ENCODE assay signal across 20 mouse cellular contexts in the genomic region with DNA sequence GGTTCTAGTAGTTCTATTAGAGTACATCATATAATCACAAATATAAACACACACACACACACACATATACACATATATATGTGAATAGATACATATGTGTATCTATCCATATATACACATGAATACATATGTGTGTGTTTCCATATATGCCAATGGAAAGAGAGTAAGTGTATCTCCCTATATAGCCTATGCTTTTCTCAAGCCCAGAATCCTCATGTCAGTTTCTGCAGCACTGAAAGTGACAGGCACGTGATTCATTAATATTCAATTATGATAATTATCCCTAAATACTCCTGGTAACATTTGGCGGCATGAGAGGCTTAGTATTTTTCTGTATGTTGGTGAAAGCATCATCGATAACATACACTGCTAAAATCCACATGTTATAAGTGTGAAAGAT. TPM values are rescaled to one million over a fixed set of nuclear protein-coding genes. Genes with fewer than 3 reads are reported as not detected.
"Had no signal": no experiment of that assay in that cellular context is flagged by ENCODE, and none has a peak within 500 bp of the region (broad histone marks: within the 10 kb centered on the region; RNA-seq: fewer than 3 reads in every experiment).

No protein-coding gene starts in this region.

- H3K27ac ChIP-seq: lung, embryonic 15.5 days; macrophage; midbrain, embryonic 13.5 days; neural tube, embryonic 12.5 days; stomach, embryonic 15.5 days; stomach, postnatal 0 days had no signal

- DNase-seq: liver, postnatal 0 days; lung, adult 2 months; lung, postnatal 14 days; lung, postnatal 36 days; right cerebral cortex, postnatal 14 days; thymus, adult 2 months; thymus, postnatal 25 days; thymus, postnatal 4 days had no signal

- H3K4me1 ChIP-seq: lung, embryonic 15.5 days; megakaryocyte, embryonic 14.5 days; neural tube, embryonic 12.5 days; stomach, embryonic 15.5 days had no signal

- H3K4me3 ChIP-seq: lung, embryonic 15.5 days; megakaryocyte, embryonic 14.5 days; midbrain, embryonic 13.5 days; neural tube, embryonic 12.5 days; stomach, embryonic 15.5 days had no signal

- H3K36me3 ChIP-seq: lung, embryonic 15.5 days; midbrain, embryonic 13.5 days; neural tube, embryonic 12.5 days; stomach, embryonic 15.5 days had no signal

- H3K27me3 ChIP-seq: lung, embryonic 15.5 days; megakaryocyte, embryonic 14.5 days; midbrain, embryonic 13.5 days; neural tube, embryonic 12.5 days; stomach, embryonic 15.5 days had no signal

- H3K9me3 ChIP-seq: lung, embryonic 15.5 days; megakaryocyte, embryonic 14.5 days; midbrain, embryonic 13.5 days; neural tube, embryonic 12.5 days; stomach, embryonic 15.5 days had no signal

- H3K9ac ChIP-seq: liver, postnatal 0 days; lung, embryonic 15.5 days; midbrain, embryonic 13.5 days; neural tube, embryonic 12.5 days; stomach, embryonic 15.5 days had no signal

- ATAC-seq: liver, postnatal 0 days; lung, postnatal 0 days; midbrain, embryonic 13.5 days had no signal

- H3K4me2 ChIP-seq: lung, embryonic 15.5 days; midbrain, embryonic 11.5 days; midbrain, embryonic 13.5 days; neural tube, embryonic 12.5 days; stomach, embryonic 15.5 days had no signal

RNA-seq across cellular contexts. Expression of gene Robo1, which starts 20.5 kb away (rescaled TPM):
- total RNA-seq: megakaryocyte progenitor cell, adult 5-6 weeks; monocyte, adult 5-6 weeks; neutrophil, adult 5-6 weeks had no signal
- polyA plus RNA-seq: macrophage had no signal
